Mouse (Mus musculus) MN1 (cell line): ENCODE measurements around the gene Hint1.
A peak's percentile ranks its signal among the peaks of the same experiment; 100 is the strongest.
"Not testable (repeated sequence)": the region's sequence is repeated elsewhere in the genome, so short reads cannot be mapped to it uniquely, and the experiment has no call there.

Experiments used
- DNase-seq: peaks from one replicate; pipeline ENCODE4 v3.0.0-alpha.2; 2016; ENCODE audit warnings: low spot score

The Hint1 gene

GRCm38 (mm10) chr11:54866119-54867048 is at the start of gene Hint1:
Gene Hint1 (plus strand): TSS chr11:54866383.
- peak; percentile 97 for DNase-seq

- DNase-seq: peak; percentile 66
These were observed 48.7 kb upstream of the Hint1 start for GRCm38 (mm10) chr11:54817449-54817848.

- no peak for DNase-seq
These were observed 46.7 kb upstream of the Hint1 start for GRCm38 (mm10) chr11:54819489-54819888.

GRCm38 (mm10) chr11:54823467-54823866 is 42.7 kb upstream of the Hint1 start:
- peak; percentile 90 for DNase-seq

GRCm38 (mm10) chr11:54825774-54826173 is 40.4 kb upstream of the Hint1 start:
- no peak for DNase-seq

- no peak for DNase-seq
These were observed 39.4 kb upstream of the Hint1 start for GRCm38 (mm10) chr11:54826819-54827218.

- no peak for DNase-seq
These were observed 32.4 kb upstream of the Hint1 start for GRCm38 (mm10) chr11:54833833-54834232.

GRCm38 (mm10) chr11:54834596-54834995 is 31.6 kb upstream of the Hint1 start:
- no peak for DNase-seq

- no peak for DNase-seq
These were observed 30.1 kb upstream of the Hint1 start for GRCm38 (mm10) chr11:54836106-54836505.

GRCm38 (mm10) chr11:54839696-54840095 is 26.5 kb upstream of the Hint1 start:
- no peak for DNase-seq

GRCm38 (mm10) chr11:54840891-54841290 is 25.3 kb upstream of the Hint1 start:
- no peak for DNase-seq

- no peak for DNase-seq
These were observed 21.8 kb upstream of the Hint1 start for GRCm38 (mm10) chr11:54844424-54844823.

- DNase-seq: no peak
These were observed 21.2 kb upstream of the Hint1 start for GRCm38 (mm10) chr11:54844959-54845358.

GRCm38 (mm10) chr11:54845470-54846442 is 20.4 kb upstream of the Hint1 start:
- DNase-seq: peak; percentile 30

- DNase-seq: no peak
These were observed 16.0 kb upstream of the Hint1 start for GRCm38 (mm10) chr11:54849961-54850758.

- no peak for DNase-seq
These were observed 14.5 kb upstream of the Hint1 start for GRCm38 (mm10) chr11:54851656-54852055.

GRCm38 (mm10) chr11:54858880-54859279 is 7.3 kb upstream of the Hint1 start:
- DNase-seq: not testable (repeated sequence)

- peak; percentile 66 for DNase-seq
These were observed 6.6 kb upstream of the Hint1 start for GRCm38 (mm10) chr11:54859322-54860165.

- peak; percentile 100 for DNase-seq
These were observed 5.7 kb upstream of the Hint1 start, which contains the start of gene Lyrm7 for GRCm38 (mm10) chr11:54860256-54861038. Gene Lyrm7 (minus strand): TSS chr11:54860916.
